Mouse (Mus musculus): ENCODE data around the gene Olfr102.

- TF ChIP-seq POLR2A (IDR thresholded peaks at IDR 0.05; ENCODE audit: borderline replicate concordance, extremely low read depth, low read depth, low read length) (no peak), CTCF (IDR thresholded peaks at IDR 0.05; ENCODE audit: insufficient read depth, low read length) (no peak)
Observed at GRCm38 (mm10) chr17:37359282-37359681, 42.4 kb upstream of the Olfr102 start, which contains the start of gene Olfr104-ps.
